Mouse (Mus musculus) c-Kit-negative CD71-positive TER-119-positive erythroid progenitor cells, embryonic 14.5 days (primary cell): ENCODE measurements around the gene Perm1.

Source experiments
- DNase-seq: peaks from one replicate; pipeline ENCODE4 v3.0.0-alpha.2; 2013; ENCODE audit warnings: low read depth, low spot score

Perm1 gene

DNA sequence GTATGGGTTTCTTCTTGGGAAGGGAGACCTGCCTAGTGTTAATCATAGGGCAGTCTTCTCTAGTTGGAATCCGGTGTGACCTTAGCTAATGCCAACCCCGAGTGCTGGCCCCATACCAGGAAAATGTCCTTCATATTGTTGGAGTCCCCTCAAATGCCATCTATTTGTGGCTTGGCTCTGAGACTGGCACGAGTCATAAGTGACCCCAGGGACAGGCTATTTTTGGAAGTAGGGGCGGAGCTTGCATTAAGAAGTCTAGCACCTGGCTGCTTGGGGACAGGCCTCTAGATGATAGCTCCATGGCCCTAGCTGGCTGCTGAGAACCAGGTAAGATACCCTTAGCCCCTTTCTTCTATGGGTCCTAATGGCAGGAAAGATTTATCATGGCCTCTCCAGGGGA, at the start of gene Perm1:
Gene Perm1, plus strand, starts transcription at position 220 of the 400 bp plus-strand sequence.
- DNase-seq: no peak

DNA sequence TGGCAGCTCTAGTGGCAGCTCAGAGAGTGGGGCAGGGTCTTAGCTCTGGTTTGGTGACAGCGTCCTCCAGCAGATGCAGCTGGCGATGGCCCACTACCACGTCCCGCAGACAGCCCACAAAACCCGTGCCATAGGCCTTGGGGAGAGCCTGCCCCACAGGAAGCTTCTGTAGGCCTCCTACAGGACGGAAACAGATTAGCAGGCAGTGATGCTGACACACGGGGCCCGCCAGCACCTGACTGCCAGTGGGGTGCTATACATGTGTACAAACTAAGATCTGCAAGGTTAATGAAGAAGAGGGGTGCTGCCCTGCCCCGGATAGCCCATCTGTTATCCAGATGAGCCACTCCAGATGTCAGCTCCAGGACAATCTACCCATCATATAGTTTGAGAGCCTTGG, 49.2 kb upstream of the Perm1 start:
- no peak for DNase-seq

DNA sequence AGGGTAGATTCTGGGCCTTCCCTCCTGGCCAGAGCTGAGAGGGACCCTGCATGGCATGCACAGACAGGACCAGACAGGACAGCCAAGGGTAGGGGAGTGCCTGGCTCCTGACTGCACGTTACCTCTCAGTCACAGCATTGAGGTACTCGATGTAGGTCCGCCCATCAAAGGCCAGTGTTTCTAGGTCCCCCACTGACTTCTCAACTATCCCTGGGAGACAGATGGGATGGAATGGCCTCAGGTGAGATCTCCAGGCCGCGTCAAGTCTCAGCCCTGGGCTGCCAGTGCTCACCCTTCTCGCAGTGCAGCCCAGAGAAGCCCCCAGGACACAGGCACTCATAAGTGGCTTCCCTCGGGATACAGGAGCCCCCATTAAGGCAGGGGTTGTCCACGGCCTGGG, 47.1 kb upstream of the Perm1 start:
- DNase-seq: no peak

DNA sequence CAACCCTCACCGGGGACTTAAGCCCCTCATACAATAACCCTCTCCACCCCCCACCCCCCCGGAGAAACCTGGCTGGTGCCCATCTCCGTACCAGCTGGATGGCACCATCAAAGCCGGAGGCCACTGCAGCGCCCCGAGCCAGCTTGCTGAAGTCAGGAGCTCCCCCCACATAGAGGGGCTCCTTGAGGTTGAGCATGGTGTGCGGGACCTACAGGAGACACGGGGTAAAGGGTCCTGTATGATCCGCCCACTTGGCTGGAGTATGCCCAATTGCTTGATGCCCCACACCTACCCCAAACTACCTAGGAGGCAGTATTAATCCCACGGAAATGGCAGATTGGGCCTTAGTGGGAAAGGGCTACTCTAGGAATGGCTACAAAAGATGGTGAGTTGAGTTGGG, 46.5 kb upstream of the Perm1 start:
- DNase-seq: no peak

DNA sequence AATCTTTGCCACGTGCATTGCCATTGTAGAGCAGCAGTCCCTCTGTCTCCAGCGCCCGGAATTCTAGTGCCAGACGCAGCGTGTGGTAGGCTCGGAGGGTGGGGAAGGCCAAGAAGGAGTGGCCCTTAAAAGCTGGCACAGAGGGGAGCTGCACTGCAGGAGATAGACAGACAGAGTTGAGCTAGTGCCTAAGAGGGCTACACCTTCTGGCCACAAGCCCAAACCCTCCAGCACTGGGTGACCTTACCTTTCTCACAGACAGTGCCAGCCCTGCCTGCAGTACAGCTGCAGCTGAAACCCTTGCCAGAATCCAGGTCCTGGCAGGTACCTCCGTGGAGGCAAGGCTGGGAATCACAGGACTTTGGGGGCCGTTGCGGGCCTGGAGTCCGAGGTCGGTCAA, 43.8 kb upstream of the Perm1 start:
- DNase-seq: no peak

DNA sequence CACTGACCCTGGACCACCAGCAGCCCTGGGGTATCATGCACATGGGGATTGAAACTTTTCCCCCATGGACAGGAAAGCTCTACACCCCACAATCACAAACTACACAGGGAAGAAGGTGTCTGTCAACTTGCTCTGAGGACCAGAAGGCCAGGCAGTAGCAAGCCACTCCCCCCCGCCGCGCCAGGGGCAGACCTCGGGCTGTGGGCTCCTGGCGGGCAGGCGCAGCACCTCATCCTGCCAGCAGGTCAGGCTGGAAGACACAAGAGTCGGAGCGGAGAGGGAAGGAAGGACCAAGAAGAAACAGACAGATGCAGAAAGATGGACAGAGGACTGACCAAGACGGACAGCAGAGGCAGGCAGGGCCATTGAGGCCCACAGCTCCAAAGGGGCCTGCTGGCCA, 38.0 kb upstream of the Perm1 start:
- no peak for DNase-seq

DNA sequence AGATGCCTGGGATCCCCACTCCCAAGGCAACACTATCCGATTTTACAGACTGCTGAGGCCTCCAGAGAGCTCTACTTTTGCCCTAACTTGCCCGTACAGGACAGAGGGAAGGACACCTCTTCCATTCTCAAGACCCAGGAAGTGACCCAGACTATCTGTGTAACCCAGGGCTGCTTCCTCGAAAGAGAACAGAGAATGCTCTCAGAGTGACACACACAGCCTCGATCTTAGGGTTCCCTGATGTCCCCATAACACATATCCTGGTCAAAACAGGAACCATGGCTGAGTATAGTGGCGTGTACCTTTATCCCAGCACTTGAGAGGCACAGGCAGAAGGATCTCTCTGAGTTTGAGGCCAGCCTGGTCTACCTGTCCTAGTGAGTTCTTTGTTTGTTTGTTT, 31.9 kb upstream of the Perm1 start:
- no peak for DNase-seq

DNA sequence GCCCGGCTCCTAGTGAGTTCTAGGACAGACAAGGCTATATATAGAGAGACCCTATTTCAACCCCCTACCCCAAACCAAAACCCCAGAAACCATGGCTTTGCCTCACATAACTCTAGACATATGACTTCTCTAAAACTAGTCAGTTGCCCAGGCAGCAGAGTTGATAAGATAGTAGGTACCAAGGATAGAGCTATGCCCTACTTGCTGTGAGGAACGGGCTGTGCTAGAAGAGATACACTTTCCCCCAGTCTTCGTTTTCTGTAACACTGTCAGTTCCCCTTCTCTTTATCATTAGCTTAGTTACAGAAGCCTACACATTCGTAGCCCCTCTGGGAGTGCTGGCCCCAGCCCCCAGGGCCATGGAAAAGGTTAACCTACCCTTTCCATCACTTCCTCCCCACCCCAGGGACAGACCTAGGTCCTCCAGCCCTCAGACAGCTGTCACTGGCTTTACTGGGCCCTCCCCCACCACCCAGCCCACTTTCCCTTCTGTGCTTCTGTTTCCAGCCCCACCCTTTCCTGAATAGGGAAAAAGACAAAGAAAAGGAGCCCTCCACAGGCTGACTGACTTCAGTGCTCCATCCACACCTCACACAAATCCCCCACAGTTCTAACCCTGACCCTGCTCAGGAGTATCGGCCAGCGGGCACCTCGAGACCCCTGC, 31.2 kb upstream of the Perm1 start:
- no peak for DNase-seq

DNA sequence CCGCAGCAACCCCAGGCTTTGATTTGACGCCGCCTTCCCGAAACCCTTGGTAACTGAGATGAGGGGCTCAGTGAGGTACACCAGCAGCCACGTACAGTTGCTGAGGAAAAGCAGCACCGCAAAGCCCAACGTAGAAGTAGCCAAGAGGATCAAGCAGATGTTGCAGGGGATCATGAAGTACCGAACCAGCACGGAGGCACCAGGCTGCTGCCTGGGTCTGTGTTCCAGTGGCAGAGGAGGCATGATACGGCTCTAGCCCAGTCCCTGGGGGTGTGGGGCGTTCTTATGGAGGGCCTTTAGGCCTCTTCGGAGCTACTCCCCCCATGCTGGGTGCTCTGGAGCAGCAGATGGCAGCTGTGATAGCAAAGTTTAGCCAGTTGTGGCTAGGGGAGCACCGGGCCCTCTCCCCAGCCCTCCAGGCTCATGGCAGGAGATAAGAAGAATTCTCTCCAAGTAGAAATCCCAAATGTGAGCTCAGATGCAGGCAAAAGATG, 30.2 kb upstream of the Perm1 start:
- DNase-seq: no peak

DNA sequence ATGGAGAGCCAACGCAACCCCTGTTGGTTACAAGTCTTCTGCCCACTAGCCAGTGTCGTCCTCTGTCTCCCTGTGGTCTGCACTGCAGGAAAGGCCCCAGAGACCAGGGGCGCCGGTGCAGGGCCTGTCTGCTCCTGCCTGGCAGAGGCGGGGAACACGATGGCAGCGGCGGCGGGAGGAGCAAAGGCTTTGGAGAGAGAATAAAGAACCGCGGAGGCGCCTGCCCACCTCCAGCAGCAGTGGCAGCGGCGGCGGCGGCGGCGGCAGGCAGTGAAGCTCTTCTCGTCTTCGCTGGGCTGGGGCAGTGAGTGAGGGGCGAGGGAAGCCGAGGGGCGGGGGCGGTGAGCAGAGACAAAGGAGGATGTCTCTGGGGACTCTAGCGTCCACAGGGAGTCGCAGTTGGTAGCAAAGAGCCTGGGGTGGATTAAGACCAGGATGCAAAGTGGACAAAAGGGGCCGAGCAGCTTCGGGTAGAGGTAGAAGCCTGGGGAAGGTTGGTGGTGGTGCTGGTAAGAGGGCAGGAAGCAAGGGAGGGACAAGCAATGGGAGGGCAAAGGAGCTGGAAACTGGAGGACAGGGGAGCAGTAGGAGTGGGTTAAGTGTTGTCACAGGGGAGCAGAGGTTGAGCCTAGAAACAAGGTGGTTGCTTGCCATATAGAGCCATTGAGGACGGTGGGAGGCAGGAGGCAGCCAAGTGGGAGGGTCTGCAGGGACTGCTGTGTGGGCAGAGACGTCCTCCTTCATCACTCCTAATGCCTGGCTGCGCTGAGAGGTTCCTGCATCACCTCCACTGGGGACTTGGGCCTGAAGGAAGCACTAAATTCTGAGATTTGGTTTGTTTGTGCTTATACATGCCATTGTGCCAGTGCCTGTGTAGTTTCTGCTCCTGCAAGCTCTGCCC, 29.5 kb upstream of the Perm1 start:
- no peak for DNase-seq

DNA sequence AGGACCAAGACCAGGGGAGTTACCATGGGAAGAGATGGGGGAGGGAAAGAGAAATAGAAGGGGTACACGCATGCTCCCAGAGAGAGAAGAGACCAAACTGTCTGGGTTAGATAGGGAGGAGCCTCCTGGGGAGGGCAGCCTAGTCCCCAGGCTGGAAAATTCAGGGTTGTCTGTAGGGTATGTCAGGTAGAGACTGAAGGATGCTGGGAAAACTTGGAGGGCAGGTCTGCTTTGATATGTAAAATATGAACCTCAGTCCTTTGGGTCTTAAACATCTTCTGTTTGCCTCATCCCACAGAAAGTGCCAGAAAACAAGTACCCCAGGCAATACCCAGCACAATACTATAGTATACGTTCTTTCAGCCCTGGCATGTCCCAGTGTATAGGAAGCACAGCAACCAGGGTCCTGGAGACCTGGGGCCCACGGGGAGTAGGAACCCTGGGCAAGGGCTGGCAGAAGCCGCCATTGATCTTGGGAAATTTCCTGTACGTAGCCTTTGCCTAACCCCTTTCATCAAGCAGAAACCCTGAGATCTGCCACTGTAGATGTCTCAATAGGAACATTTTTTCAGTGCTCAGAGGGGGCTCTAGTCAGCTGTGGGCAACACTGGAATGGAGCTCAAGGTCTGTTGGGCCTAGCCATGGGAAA, 27.4 kb upstream of the Perm1 start:
- no peak for DNase-seq

DNA sequence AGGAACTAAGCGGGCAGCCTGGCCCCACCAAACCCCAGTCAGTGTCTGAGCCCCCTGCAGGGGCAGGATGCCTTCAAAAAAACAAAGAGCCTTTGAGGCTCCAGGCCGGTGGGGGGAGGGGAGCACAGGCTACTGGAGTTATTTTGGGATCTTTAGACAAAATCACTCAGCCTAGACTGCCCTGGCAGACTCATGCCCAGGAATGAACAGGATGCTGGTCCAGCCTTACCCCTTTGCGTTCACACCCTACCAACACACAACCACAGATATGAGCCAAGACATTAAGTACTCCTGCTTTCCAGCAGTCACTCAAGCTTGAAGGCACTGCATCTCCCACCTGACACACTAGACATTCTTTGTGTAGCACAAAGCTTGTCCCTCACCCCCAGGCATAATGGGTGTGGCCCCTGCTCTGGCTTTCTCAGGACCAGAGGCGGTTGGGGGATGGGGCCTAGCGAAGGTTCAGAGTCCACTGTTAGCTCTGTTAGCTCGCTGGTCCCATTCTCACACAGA, 26.8 kb upstream of the Perm1 start:
- DNase-seq: no peak

DNA sequence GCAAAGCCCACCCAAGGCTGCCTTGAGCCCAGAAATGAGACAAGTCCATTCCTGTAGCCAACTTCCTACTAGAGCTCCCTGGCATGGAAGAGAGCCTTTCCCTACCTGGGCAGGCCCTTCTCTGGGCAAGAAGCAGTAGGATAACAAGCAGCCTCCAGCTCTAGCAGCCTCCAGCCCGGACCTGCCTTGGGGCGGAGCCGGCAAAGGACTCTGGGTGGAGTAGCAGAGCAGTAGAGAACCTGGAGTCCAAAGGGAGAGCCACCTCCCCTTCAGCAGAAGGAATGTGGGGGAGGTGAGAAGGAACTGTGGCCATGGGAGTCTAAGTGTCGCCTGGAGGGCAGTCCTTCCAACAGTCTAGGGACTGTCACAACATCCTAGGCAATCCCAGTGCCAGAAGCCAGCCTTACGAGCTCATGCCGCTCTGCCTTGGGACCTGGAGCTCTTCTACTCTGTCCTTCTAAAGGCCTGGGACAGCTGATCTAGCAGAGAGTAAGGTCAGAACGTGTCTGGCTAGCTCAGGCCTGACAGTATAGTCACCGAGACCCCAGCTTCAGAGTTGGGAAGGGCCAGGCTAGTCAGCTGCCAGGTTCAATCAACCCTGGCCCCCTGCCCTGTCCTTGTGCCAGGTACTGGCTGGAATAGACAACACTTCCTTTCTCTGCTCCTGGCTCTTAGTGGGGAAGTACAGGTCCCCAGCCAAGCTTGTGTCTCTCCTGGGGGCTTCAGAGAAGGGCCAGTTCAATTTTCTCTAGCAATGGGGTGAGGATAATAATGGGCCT, 23.1 kb upstream of the Perm1 start:
- DNase-seq: no peak

DNA sequence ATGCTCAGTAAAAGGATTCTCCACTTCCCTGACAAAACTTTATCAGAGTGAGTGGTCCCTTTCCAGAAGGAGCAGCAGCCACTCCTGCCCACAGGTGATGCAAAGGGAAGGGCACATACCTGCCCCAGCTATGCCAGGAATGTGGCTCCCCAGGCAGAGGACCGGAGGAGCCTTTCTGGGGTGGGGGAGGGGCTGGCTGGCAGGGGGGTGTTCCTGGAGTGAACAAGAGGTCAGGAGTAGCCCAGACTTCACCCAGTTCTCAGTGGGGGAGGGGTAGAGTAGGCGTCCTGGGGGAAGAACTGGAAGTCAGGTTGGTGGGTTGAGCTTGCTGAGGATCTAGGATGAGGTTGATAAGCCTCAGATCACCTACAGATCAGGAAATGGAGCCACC, 22.5 kb upstream of the Perm1 start:
- no peak for DNase-seq

DNA sequence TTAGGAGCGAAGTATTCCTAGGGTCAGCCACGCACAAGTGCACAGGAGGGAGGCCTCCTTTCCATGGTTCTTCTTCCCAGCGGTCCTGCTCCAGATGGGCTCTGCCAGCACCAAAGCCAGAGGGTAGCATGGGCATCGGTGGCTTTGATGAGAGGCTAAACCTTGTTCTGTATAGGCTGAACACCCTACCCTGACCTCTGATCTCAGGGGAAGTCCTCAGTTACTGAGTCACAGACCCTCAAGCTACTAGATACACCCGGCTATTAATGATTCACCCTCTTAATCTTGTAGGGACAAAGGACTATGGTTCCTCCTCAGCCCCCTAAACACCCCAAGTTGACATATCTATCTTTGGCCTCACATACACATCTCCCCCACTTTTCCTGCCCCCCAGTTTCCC, 21.8 kb upstream of the Perm1 start:
- no peak for DNase-seq

DNA sequence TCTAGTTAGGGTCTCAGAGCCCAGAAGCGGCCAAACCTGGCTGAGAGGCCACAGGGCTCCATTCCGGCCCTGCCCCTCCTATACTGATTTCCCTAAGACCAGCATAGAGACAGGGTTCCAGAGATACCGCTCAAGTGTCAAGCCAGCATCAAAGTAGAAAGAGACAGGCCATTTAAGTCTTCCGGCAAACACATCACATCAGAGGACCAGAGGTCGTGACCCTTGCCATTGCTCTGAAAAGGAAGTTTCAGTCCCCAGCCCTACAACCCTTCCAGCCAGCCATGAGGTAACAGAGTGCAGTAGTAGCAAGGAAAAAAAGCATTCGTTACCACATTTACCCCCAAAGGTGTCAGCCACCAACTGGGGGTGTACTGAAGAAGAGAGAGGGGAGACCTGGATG, 21.3 kb upstream of the Perm1 start:
- DNase-seq: no peak

DNA sequence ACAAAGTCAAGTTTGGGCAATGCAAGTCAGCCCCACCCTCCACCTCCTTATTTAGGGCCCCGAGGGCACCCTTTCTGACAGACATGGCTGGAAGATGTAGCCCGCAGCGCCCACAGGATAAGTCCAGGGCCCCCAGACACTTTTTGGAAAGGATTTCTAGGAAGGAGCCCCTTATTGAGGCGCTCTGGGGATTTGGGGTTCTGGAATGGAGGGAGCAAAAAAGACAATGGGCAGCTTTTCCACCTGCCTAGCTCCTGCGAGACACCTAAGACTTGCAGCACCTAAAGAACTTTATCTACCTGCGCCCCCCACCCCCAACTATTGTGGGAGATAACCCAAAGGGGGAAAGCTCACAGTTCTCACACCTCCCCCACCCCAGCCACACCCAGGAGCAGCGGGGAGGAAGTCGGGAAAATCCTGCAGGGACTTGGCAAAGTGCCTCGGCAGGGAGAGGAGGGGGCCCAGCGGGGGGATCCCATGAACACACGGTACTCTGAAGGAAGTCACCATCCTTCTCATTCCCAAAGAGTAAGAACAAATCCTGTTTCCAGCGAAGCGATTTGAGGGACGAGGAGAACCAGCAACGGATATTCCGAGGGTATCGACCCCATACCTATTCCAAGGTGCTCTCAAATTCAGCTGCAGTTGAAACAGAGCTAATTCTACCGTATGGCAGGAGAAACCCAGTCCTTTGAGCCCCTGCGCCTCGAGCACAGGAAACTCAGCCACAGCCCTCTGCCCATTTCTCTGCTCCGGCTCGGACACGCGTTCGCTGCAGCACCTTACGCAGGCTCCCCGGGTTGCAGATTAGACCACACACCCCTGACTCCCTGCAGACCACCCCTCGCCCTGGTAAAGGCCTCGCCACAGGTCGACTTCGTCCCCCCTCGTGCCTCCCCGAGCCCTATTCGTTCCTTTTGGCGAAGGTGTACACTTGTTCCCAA, 19.5 kb upstream of the Perm1 start:
- no peak for DNase-seq

DNA sequence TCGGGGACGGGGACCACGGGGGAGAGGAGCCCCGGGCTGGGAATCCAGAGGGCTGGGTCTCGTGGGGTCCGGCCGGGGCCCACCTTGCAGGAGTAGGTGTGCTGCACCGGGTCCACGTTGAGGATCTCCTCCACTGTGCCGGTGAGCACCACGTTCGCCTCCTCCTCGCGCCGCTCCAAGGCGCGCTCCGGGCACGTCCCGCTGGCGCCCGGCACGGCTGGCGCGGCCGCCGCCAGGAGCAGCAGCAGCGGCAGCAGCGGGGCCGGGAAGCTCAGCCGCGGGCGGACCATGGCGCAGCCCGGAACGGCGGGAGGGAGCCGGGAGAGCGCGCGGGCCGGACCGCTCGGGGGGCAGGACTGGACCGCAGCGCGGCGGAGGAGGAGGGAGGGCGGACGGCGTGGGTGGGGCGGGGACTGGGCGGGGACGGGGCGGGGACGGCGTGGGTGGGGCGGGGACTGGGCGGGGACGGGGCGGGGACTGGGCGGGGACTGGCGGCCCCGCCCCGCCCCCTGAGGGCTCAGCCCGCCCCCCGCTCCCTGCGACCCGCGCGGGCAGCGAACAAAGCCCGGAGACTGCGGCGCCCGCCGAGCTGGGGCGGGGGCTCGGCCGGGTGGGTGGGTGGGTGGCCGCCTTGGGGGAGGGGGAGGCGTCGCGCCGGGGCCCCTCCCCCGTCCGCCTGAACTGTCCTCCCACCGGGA, 18.4 kb upstream of the Perm1 start, which contains the start of gene Agrn:
Gene Agrn, minus strand, starts transcription at position 358 of the 698 bp plus-strand sequence.
- peak; percentile 32 for DNase-seq

DNA sequence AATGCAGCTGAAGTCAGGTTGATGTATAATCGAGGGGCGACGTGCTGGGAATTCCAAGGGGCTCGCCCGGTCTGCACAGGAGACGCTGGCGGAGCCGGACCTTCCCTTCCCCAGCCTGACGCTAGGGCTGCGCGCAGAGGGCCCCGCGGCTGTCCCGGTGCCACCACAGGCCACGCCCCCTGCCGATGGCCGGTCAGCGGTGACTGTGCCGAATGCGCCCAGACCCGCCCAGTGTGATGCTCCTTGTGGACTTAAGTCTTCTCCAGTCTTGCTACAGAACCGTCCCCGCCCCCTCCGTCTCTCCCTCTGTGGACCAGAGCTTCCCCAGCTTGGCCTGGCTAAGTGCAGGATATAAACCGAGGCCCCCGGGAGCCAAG, 17.9 kb upstream of the Perm1 start:
- peak; percentile 80 for DNase-seq
